Mouse (Mus musculus): Measurements from ENCODE around the gene Lamb1. TPM values are rescaled to one million over a fixed set of nuclear protein-coding genes. Genes with fewer than 3 reads are reported as not detected.

The Lamb1 gene
- 10 to 100 TPM; 12.9 to 15.9 TPM for total RNA-seq (2021)
- long read RNA-seq, experiment 1, full-length matches to known transcripts: 29 of 34 reads
- long read RNA-seq, experiment 1, partial matches to known transcripts: 5 of 34 reads
- long read RNA-seq, experiment 1, other reads (novel, unspliced or antisense): 0 of 34 reads
- long read RNA-seq, experiment 2, full-length matches to known transcripts: 5 of 12 reads
- long read RNA-seq, experiment 2, partial matches to known transcripts: 6 of 12 reads
- long read RNA-seq, experiment 2, other reads (novel, unspliced or antisense): 1 of 12 reads

GRCm38 (mm10) chr12:31265005-31265721 lies at the start of gene Lamb1:
Gene Lamb1 (plus strand): TSS chr12:31265234.
- intact Hi-C loops (cut with DNase I): loop anchor here (10.0 kb wide), 1 partner anchor 100 kb away; no protein-coding TSS in a partner anchor
- Histone ChIP-seq H3K4me3 (peak within 1 kb of the TSS; percentile 81), H3K27ac (peak within 1 kb of the TSS; percentile 77)
- DNase-seq: peak; percentile 77
- no peak for TF ChIP-seq CTCF (IDR thresholded peaks at IDR 0.05)

- intact Hi-C loops (cut with DNase I): no loop called here
- no peak overlapping the region for H3K27ac ChIP-seq
- no peak overlapping the region for H3K4me3 ChIP-seq
- no peak for TF ChIP-seq CTCF (IDR thresholded peaks at IDR 0.05)
- DNase-seq: no peak
Observed at GRCm38 (mm10) chr12:31217232-31217631, 47.8 kb upstream of the Lamb1 start.

GRCm38 (mm10) chr12:31218774-31219173 lies 46.3 kb upstream of the Lamb1 start:
- Histone ChIP-seq H3K27ac (no peak overlapping the region), H3K4me3 (no peak overlapping the region)
- no peak for DNase-seq
- intact Hi-C loops (cut with DNase I): no loop called here
- no peak for TF ChIP-seq CTCF (IDR thresholded peaks at IDR 0.05)

GRCm38 (mm10) chr12:31221522-31221921 lies 43.5 kb upstream of the Lamb1 start:
- Histone ChIP-seq H3K27ac (no peak overlapping the region), H3K4me3 (no peak overlapping the region)
- intact Hi-C loops (cut with DNase I): no loop called here
- no peak for DNase-seq
- TF ChIP-seq CTCF (IDR thresholded peaks at IDR 0.05): no peak

- H3K4me3 ChIP-seq: no peak overlapping the region
- H3K27ac ChIP-seq: no peak overlapping the region
- TF ChIP-seq CTCF (IDR thresholded peaks at IDR 0.05): no peak
- DNase-seq: no peak
- intact Hi-C loops (cut with DNase I): no loop called here
Observed at GRCm38 (mm10) chr12:31222282-31222681, 42.8 kb upstream of the Lamb1 start.

GRCm38 (mm10) chr12:31222741-31223140 lies 42.3 kb upstream of the Lamb1 start:
- intact Hi-C loops (cut with DNase I): no loop called here
- TF ChIP-seq CTCF (IDR thresholded peaks at IDR 0.05): no peak

GRCm38 (mm10) chr12:31225451-31225850 lies 39.6 kb upstream of the Lamb1 start:
- intact Hi-C loops (cut with DNase I): no loop called here
- DNase-seq: no peak
- no peak for TF ChIP-seq CTCF (IDR thresholded peaks at IDR 0.05)
- no peak overlapping the region for H3K27ac ChIP-seq
- no peak overlapping the region for H3K4me3 ChIP-seq

More at GRCm38 (mm10) chr12:31222741-31223140, 42.3 kb upstream of the Lamb1 start:
- no peak for DNase-seq
- H3K27ac ChIP-seq: no peak overlapping the region
- H3K4me3 ChIP-seq: no peak overlapping the region

GRCm38 (mm10) chr12:31227167-31227566 lies 37.9 kb upstream of the Lamb1 start:
- no peak for TF ChIP-seq CTCF (IDR thresholded peaks at IDR 0.05)
- no peak for DNase-seq
- intact Hi-C loops (cut with DNase I): no loop called here
- Histone ChIP-seq H3K27ac (no peak overlapping the region), H3K4me3 (no peak overlapping the region)

- DNase-seq: no peak
- no peak for TF ChIP-seq CTCF (IDR thresholded peaks at IDR 0.05)
- H3K4me3 ChIP-seq: no peak overlapping the region
- H3K27ac ChIP-seq: no peak overlapping the region
- intact Hi-C loops (cut with DNase I): no loop called here
Observed at GRCm38 (mm10) chr12:31228878-31229277, 36.2 kb upstream of the Lamb1 start.

GRCm38 (mm10) chr12:31232635-31233034 lies 32.4 kb upstream of the Lamb1 start:
- no peak overlapping the region for H3K27ac ChIP-seq
- no peak for TF ChIP-seq CTCF (IDR thresholded peaks at IDR 0.05)
- DNase-seq: no peak
- H3K4me3 ChIP-seq: no peak overlapping the region
- intact Hi-C loops (cut with DNase I): no loop called here

GRCm38 (mm10) chr12:31235018-31235417 lies 30.0 kb upstream of the Lamb1 start:
- intact Hi-C loops (cut with DNase I): no loop called here
- TF ChIP-seq CTCF (IDR thresholded peaks at IDR 0.05): no peak

GRCm38 (mm10) chr12:31236861-31237595 lies 28.0 kb upstream of the Lamb1 start:
- Histone ChIP-seq H3K27ac (no peak overlapping the region), H3K4me3 (no peak overlapping the region)
- DNase-seq: no peak
- TF ChIP-seq CTCF (IDR thresholded peaks at IDR 0.05): no peak
- intact Hi-C loops (cut with DNase I): no loop called here

More at GRCm38 (mm10) chr12:31235018-31235417, 30.0 kb upstream of the Lamb1 start:
- H3K4me3 ChIP-seq: no peak overlapping the region
- H3K27ac ChIP-seq: no peak overlapping the region
- DNase-seq: no peak

Measured in gastrocnemius, adult 2 months (tissue).